Mouse (Mus musculus) cortical plate, adult 2 months (tissue): ENCODE data around the gene Cpz.
A peak's percentile ranks its signal among the peaks of the same experiment; 100 is the strongest.

ENCODE experiments used
- CTCF ChIP-seq: fragments of 200-500 bp; IDR thresholded peaks from 2 replicates; pipeline ENCODE4 v1.5.1; 2011; ENCODE audit warnings: mild to moderate bottlenecking, control low read depth, low read length; ENCODE audit not compliant: insufficient read depth; ENCODE audit errors: extremely low read depth
- POLR2A ChIP-seq: fragments of 200-500 bp; IDR thresholded peaks from 2 replicates; pipeline ENCODE4 v1.6.1; 2011; ENCODE audit warnings: mild to moderate bottlenecking, low read length, control low read depth; ENCODE audit not compliant: insufficient read depth; ENCODE audit errors: extremely low read depth

DNA sequence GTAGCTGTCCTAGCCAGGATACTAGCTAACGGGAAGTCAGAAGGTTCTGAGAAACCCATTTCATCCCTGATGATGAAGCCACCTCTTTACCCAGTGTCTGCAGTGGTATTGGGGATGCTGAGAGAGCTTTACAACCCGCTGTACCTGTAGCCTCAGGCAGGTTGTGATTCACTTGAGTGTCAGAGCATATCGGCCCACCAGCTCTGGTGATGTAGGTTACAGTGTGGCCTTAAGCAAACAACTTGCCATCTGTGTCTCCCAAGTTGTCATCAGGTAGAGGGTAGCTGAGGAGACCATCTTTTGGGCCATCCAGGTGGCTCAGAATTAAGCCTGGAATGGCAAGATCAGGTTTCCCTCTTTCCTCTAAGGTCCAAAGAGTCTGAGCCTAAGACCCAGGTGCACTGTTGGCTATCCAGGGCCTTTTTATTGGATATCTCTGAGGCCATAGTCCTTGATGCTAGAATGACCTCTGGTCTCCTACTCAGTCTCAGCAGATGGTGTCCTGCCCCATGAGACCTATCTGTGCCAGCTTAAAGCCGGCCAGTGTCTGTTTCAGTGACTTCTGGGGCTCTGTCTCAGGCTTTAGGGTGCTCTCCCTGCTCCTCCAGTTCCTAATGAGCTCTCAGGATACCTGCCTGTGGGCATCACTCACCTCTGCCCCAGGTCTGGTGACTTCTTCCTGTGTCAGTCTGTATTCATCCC, 27.5 kb upstream of the Cpz start:
- TF ChIP-seq POLR2A (0 out of 2 replicates have a peak, but pooled peaks have one; percentile 0), CTCF (no peak)
